Mouse (Mus musculus): ENCODE data around the gene Gm5134.

The Gm5134 gene

DNA sequence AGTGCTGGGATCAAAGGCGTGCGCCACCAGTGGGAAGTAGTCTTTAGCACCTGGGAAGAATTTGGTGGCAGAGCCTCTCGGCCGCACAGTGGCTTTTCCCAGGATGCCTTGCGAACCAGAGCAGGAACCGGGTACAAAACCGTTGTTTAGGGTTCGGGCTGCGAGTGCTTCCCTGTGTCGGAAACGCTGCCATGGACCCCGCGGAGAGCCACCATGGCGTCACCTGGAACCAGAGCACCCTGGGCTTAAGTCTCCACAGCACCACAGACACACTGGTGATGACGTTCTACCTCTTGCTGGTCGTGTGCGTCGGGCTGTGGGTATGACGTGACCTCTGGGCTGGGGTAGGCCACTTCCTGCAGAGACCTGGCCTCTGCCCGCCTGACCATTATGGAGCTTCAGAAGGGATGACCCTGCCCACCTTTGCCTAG, at the start of gene Gm5134:
Gene Gm5134 (plus strand): TSS at position 134 of the 431 bp plus-strand sequence.
- no peak for DNase-seq

- no peak for DNase-seq
Measured at GRCm38 (mm10) chr10:75906882-75907281, 47.4 kb upstream of the Gm5134 start.

DNA sequence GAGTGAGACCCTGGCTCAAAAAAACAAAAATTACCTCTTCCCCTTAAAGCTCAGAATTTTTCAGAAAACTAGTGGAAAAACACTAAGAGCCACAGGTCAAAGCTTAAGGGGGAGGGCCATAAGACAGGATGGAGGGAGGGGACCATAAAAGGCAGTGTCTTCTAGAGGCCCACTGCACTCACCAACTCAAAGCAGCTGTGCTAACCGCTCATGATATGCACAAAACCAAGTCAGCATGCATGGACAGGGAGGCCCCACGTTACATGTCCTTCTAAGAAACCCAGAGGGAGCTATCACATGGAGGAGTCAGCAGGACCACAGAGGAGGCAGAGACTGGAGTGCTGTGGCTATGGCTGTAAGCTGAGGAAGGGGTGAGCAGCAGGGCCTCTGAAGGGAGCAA, 43.6 kb upstream of the Gm5134 start:
- no peak for DNase-seq

GRCm38 (mm10) chr10:75913013-75913589, 41.2 kb upstream of the Gm5134 start:
- DNase-seq, result no peak

GRCm38 (mm10) chr10:75915557-75915956, 38.8 kb upstream of the Gm5134 start:
- DNase-seq, result no peak

GRCm38 (mm10) chr10:75916840-75917239, 37.5 kb upstream of the Gm5134 start:
- DNase-seq, result no peak

DNA sequence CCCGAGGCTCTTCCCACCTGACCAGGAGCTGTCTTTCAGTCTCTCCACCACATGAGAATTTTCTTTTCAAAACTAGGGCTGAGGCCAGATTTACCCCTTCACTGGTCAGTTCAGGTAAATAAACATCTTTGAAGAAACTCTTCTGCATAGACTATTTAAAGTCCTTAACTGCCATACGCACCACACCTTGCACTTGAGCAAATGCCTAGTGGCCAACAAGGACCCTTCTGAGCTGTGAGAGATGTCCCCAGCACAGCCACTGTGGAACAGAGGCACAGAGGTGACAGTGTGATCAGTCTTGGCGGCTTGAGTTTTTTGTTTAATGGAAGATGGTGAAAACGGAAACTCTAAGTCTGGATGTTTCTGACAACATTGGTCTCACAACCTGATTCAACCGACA, 35.3 kb upstream of the Gm5134 start:
- no peak for DNase-seq

DNA sequence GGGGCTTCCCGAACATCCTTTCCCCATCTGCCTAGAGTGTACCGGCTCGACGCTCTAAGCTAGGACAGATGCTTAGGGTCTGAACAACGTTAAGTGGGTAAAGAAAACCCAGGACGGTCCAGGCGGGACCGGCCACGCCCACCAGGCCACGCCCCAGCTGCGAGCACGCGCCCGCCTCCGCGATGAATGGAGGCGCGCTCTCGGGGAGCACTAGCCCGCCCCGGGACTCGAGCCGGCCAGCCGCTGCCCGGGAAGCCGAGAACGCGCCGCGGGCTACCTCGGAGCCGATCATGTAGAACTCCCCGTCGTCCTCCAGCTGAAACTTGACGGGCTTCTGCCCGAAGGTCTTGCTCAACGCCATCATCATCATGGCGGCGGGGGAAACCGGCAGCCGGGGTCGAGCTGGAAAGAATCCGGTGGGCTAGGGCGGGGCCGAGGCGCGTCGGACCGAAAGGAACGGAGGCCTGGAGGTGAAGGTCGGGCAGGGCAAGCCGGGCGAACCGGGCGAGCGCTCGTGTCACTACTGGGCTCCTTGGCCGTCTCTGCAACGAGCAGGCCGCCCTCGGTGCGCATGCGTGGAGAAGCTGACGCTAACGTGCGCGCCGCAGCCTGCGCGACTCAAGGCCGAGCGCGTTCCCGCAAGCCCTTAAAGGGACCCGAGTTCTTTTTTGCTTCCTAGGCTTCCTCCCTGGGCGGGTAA, 33.1 kb upstream of the Gm5134 start, which contains the start of gene Smarcb1:
Gene Smarcb1 (minus strand): TSS at position 592 of the 700 bp plus-strand sequence.
- peak; percentile 95 for DNase-seq

DNA sequence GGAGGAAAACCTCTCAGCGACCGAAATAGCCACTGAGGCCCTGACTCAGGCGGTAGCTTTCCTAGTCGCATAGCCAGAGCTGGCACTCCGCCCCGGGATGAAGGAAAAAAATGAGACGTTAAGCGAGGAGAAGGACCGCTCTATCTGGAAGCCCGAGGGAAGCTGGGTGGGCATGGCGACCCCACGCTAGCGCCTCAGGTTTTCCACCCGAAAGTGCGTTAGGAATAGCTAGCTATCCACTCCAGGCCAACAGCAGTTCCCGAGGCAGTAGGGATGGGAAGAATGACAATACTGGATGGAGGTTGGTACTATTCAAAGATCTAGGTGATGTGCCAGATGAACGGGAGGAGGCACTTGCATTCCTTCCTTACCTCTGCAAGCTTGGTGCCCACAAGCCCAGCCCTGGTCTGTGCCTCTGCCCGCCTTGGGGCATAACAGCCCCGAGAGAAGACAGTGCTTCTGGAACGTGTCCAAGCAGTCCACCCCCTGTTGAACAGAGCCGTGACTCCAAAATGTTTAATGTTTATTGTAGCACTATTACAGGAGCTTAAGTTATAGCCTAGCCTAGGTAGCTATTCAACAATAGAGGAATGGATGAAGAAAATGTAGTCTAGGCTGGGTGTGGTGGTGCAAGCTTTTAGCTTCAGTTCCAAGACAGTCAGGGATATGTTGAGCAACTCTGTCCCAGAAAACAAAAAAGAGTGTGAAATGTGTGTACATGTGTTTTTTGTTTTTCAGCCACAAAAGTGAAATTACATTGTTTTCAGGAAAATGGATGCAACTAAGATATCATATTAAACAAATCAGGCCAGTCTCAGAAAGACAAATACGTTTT, 32.4 kb upstream of the Gm5134 start:
- DNase-seq, result no peak

DNA sequence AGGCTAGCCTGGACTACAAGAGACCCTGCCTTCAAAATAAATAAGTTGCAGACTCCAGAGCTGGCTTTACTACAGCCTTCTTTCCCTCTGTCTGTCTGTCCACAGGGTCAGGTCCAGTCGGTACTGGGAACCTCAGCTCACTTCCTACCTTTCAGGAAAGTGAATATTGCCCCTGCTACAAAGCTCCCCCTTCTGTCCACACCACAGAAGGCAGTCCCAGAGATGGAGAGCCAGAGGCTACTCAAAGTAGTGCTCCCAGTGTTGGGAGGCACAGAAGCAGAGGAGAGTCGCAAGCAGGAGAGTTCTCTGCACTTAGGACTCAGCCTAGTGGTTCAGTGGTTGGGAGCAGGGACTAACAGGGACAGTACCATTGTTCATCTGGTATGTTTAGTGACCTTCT, 30.0 kb upstream of the Gm5134 start:
- DNase-seq, result no peak

DNA sequence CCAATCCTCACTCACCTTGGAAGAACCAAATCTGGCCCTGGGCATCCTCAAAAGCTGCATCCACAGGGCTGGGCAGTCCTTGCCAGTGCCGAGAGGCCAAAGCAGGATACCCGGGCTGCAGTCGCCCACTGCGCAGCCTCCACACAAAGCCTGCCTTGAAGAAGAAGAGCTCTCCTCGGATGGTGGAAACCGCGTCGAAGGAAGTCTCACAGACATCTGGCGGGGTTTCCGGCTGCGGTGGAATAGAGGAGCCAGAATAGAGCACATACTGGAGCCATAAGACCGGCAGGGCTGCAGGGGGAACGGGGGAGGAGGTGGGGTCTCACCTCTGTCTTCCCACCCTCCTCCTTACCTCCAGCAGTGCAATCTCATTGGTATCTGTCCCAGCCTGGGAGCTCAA, 27.9 kb upstream of the Gm5134 start:
- no peak for DNase-seq

DNA sequence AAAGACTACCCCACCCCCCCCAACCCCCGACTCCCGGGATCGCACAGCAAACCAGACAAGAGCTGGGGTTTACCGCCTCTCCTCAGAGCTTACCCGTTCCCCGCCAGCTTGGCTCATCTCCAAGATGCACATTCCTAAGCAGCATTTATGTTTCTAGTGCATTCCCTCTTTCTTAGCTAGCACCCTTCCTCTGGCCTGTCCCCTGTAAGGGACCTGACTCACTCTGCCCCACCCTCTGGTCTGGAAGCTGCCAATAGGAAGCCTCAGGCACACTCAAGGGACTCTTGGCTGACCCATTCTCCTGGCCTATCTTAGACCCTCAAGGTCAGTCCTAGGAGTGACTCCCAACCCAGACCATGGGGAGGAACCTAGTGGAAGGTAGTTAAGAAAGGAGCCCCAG, 24.0 kb upstream of the Gm5134 start:
- no peak for DNase-seq

GRCm38 (mm10) chr10:75931311-75931710, 23.0 kb upstream of the Gm5134 start:
- no peak for DNase-seq

DNA sequence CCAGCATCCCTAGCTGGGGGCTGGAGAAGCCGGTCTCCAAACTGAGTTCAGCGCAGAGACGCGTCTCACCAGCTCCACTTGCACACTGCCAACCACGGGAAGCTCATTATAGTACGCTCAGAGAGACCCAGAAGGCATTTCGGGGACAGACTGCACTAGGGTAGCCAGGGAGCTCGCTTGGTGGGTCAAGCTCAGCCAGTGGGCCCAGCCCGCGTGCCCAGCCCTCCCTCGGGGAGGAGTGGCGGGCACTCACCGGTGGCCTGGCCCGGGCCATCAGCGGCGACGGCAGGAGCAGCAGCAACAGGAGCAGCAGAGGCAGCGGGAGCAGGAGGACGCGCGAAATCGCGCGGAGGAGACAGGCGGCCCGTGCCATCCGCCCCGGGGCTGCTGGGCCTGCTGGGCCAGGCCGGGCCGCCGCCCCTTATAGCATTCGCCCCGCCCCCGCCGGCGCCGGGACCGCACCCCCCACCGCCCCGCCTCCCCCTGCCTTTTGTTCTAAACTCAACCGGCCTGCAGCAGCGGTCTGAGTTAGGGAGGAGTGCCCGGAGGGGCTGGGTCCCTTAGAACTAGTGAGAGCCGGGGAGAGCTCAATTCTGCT, 22.1 kb upstream of the Gm5134 start:
- no peak for DNase-seq

DNA sequence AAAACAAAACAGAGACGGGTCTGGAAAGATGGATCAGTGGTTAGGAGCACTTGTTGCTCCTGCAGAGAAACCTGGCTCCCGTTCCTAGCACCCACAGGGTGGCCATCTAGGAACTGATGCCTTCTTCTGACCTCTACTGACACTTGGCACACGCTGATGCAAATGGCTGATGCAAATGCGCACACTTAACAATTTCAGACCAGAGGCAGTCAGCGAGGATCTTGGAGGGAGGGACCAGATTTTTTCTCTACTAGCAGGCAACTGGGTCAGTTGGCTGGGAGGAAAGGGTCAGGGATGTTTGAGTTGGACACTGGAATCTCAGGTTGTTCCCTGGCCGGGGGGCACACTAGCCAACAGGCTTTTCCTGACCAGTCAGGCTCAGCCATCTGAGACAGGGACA, 21.4 kb upstream of the Gm5134 start, which contains the start of gene Chchd10:
Gene Chchd10 (plus strand): TSS at position 240 of the 400 bp plus-strand sequence.
- DNase-seq, result no peak

DNA sequence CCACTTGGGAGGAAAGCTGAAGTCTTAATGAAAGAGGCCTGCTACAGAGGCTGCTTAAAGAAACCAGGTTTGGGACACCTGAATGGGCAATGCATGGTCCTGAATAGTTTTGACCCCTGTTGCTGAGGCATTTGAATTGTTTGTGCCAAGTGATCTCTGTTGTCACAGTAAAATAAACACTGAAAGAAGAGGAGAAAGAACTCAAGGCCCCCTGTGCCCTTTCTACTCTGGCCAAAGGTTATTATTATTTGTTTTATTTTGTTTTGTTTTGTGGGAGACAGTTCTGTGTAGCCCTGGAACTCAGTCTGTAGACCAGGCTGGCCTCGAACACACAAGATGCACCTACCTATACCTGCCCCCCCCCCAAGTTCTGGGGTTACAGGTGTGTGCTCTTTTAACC, 19.3 kb upstream of the Gm5134 start:
- DNase-seq, result no peak

GRCm38 (mm10) chr10:75935680-75936541, 18.4 kb upstream of the Gm5134 start, which contains the start of gene Mmp11:
Mmp11 (minus strand) TSS chr10:75936496.
- DNase-seq, result peak; percentile 92

- no peak for DNase-seq
Measured at GRCm38 (mm10) chr10:75936909-75937667, 17.2 kb upstream of the Gm5134 start.

DNA sequence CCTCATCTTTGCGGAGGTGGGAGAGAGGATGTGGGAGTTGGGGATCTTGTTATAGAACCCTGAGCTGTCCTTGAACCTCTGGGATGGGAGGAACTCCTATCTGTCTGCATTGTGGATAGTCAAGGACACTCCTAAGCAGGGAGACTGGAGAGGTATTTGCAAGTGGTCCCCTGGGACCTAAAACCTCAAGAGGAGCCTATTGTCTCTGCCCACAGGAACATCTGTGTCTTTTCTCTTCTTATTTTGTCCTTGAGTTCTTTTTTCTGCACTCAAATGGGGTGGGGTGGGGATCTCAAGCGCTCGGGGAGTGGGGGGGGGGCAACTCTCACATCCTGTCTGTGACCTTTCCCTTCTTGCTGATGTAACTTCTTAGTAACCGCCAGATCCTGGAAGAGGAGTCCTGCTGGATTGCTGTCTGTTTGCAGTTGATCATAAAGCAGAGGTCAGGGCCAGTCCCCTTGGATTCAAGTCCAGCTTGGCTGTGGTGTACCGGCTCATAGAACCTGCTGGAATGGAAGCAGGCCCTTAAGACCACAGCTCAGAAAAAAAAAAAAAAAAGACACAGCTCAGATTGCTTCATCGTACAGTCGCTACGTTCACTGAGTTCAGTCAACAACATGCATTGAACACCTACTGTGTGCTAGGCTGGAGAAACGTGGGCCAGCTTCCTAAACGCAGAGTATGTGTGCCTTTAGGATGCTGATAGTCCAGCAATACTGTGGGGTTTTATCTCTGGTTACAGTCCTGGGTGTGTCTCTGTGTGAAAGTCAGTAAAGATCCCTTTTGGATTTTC, 16.3 kb upstream of the Gm5134 start:
- no peak for DNase-seq

DNA sequence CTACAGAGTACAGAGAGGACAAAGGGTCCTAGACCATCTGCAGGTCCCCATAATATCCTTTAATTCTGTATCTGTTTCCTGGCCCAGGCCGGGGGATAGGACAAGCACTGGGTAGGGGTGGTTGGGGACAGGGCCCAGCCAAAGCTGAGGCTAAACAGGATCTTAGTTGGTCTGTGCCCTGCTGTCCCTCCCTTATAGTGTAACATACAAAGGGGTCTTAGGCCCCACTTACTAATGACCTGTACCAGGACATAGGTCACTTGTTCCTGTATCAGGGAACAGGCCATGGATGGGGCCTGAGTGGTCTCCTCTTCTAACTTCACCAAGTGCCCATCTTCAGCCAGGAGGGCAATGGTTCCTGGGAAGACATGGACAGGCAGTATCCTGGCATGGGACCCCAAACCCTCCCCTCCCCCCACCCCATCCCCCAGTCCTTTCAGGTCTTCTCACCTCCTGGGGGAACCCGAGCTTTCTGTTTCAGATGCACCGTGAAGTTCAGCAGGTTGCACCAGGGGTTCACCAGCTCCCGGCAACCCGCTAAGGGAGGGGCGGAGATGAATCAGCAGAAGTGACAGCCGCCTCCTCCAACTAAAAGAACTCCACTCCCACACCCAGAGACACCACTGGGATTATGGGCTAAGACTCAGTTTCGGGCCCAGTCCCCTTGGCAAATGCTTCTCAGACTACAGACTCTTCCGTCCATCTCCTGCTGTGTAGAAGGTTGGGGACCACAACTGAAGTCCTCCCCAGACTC, 14.7 kb upstream of the Gm5134 start:
- DNase-seq, result no peak

All from kidney, adult 11 months (tissue).